Mouse (Mus musculus) ES-Bruce4 (cell line): ENCODE results near the gene Mcm7.

ENCODE experiments used
- CTCF ChIP-seq: IDR thresholded peaks from one replicate; pipeline ENCODE4 v1.8.1; 2011; ENCODE audit warnings: low read depth, low read length
- EP300 ChIP-seq: IDR thresholded peaks from 2 replicates; pipeline ENCODE4 v1.6.1; 2011; ENCODE audit warnings: low read depth, low read length; ENCODE audit not compliant: insufficient read depth
- POLR2A ChIP-seq: IDR thresholded peaks from one replicate; pipeline ENCODE4 v1.8.1; 2011; ENCODE audit warnings: low read length; ENCODE audit not compliant: insufficient read depth

DNA sequence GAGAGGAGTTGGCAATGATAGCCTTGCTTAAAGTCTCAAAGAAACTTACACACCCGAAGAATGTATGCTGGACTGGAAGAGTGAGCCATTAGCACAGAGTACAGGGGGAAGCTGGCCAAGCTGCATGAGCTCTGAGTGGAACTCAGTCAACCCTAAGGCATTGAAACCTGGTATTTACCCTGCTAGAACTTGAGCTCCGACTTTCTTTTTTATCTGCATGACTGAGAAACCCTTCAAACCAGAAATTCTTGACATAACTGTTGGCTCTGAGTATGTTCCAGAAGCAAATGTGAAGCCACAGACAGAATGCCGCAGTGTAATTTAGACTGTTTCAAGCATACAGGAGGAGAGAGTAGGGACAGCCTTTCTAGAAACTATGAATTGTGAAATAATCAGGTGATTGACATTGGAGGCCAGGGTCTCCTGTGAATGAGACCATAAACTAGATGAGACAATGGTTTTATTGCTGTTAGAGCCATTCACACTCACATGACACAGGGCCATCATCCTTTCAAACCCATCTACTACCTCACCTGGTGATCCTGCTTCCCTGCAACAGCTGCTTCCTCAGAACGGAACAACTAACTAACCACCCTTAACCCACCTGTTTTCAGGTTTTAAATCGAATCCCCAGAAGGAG, 39.7 kb downstream of the Mcm7 start:
- TF ChIP-seq EP300: no peak
- TF ChIP-seq POLR2A: no peak
- TF ChIP-seq CTCF: no peak
